Mouse (Mus musculus) liver, embryonic 11.5 days (tissue): Measurements from ENCODE around the gene Ciita. TPM values are rescaled to one million over a fixed set of nuclear protein-coding genes. Genes with fewer than 3 reads are reported as not detected.

Experiments
- ATAC-seq: fragments of 200-750 bp; cut with Nextera tagmentation; replicated peaks from 2 replicates; pipeline ENCODE4 v1.8.0; 2017; ENCODE audit warnings: moderate number of reproducible peaks, mild to moderate bottlenecking, moderate TSS enrichment, moderate library complexity; ENCODE audit not compliant: low FRiP score
- DNase-seq: peaks from one replicate; pipeline ENCODE4 v3.0.0-alpha.2; 2017; ENCODE audit warnings: low spot score
- H3K27ac ChIP-seq: fragments of 300-500 bp; sonication (generic); 2 replicates; pipeline ENCODE4 v1.5.1; 2014; ENCODE audit warnings: mild to moderate bottlenecking, low read depth, low read length, control low read depth
- H3K27me3 ChIP-seq: fragments of 300-500 bp; sonication (generic); replicated peaks from 2 replicates; pipeline ENCODE4 v1.6.1; 2014; ENCODE audit warnings: low read length, mixed read lengths; ENCODE audit not compliant: control insufficient read depth, insufficient read depth
- H3K36me3 ChIP-seq: fragments of 300-500 bp; sonication (generic); 2 replicates; pipeline ENCODE4 v1.6.1; 2014; ENCODE audit warnings: mild to moderate bottlenecking, low read length, moderate library complexity, mixed read lengths; ENCODE audit not compliant: control insufficient read depth, insufficient read depth
- H3K4me1 ChIP-seq: fragments of 300-500 bp; sonication (generic); replicated peaks from 2 replicates; pipeline ENCODE4 v1.6.1; 2014; ENCODE audit warnings: low read length, mixed read lengths; ENCODE audit not compliant: control insufficient read depth, insufficient read depth
- H3K4me2 ChIP-seq: fragments of 300-500 bp; sonication (generic); 2 replicates; pipeline ENCODE4 v1.6.1; 2014; ENCODE audit warnings: mild to moderate bottlenecking, control low read depth, moderate library complexity
- H3K4me3 ChIP-seq: fragments of 300-500 bp; sonication (generic); 2 replicates; pipeline ENCODE4 v1.5.1; 2014; ENCODE audit warnings: low read depth, low read length, control low read depth
- H3K9ac ChIP-seq: fragments of 300-500 bp; sonication (generic); 2 replicates; pipeline ENCODE4 v1.6.1; 2014; ENCODE audit warnings: low read depth, low read length, control low read depth
- H3K9me3 ChIP-seq: fragments of 300-500 bp; sonication (generic); 2 replicates; pipeline ENCODE4 v1.6.1; 2016; ENCODE audit warnings: low read length, inconsistent platforms, mixed read lengths; ENCODE audit not compliant: control insufficient read depth
- WGBS: fragments of 180-500 bp; shearing (Covaris S2); extraction: QIAGEN DNeasy Blood & Tissue Kit; methylation state at CpG from one replicate; pipeline ENCODE4 v1.1.7; 2014; 5-methylcytosine and 5-hydroxymethylcytosine counted together
- polyA plus RNA-seq: library from polyadenylated mRNA; unstranded; fragments of >200 nt; fragmentation: Nextera tagmentation; extraction: Ambion mirVana; gene quantifications from 2 replicates; pipeline ENCODE4 v1.2.1, GENCODE M21; 2014

The Ciita gene
- polyA plus RNA-seq, 1 experiment from 2014 or later: 0.14 TPM

GRCm38 (mm10) chr16:10542698-10543365 lies 63.0 kb downstream of the Ciita start, which contains the start of gene Dexi:
Dexi (minus strand) TSS chr16:10543054.
- peak; percentile 94 for ATAC-seq
- under 1% methylated on average over 55 of the region's 61 CpGs for WGBS

DNA sequence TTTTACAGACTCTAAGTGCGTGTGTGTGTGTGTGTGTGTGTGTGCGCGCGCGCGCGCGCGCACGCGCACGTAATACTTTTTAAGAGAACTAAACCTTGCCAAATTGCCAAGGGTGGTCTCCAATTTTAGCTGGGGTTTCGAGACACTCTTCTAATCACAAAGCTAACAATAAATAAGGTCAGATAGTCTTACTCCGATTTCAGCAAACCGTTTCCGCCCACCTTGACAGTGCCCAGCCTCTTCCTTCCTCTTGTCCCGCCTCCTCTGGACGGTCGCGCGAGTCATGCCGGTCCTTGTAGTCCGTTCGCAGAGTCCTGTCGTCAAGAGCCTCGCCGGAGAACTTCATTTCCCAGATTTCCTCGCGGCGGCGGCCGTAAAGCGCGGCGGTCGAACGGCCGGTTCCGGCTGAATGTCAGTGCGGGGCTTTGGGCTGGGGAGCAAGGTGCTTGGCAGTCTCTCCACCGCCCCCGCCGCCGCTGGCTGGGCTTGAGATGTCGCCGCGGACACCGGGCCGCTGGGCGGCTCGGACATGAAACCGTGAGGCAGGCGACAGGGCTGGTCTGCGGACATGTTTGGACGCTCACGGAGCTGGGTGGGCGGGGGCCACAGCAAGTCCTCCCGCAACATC lies 65.2 kb downstream of the Ciita start, which contains the start of gene Clec16a:
TSS of gene Clec16a (plus strand) at position 345 of the 628 bp plus-strand sequence.
- Histone ChIP-seq H3K4me1 (peaks cover 24% of the 10 kb centered on the region), H3K9me3 (no peaks in the 10 kb centered on the region), H3K4me2 (peak within 1 kb of the TSS; percentile 87), H3K27me3 (no peaks in the 10 kb centered on the region), H3K4me3 (peak within 1 kb of the TSS; percentile 98), H3K36me3 (no peaks in the 10 kb centered on the region), H3K9ac (peak within 1 kb of the TSS; percentile 82), H3K27ac (no peak within 1 kb of the TSS)
- peak; percentile 85 for ATAC-seq
- DNase-seq: peak; percentile 90
- under 1% methylated on average over 58 of the region's 58 CpGs for WGBS

More at GRCm38 (mm10) chr16:10542698-10543365, 63.0 kb downstream of the Ciita start, which contains the start of gene Dexi:
- H3K36me3 ChIP-seq: no peaks in the 10 kb centered on the region
- DNase-seq: peak; percentile 84
- H3K4me3 ChIP-seq: peak within 1 kb of the TSS; percentile 75
- no peaks in the 10 kb centered on the region for H3K9me3 ChIP-seq
- H3K27me3 ChIP-seq: no peaks in the 10 kb centered on the region
- H3K27ac ChIP-seq: peak within 1 kb of the TSS; percentile 40; the same call in 1 of the 2 replicates
- peak within 1 kb of the TSS; percentile 97 for H3K4me2 ChIP-seq
- H3K9ac ChIP-seq: peak within 1 kb of the TSS; percentile 74
- H3K4me1 ChIP-seq: peaks cover 24% of the 10 kb centered on the region

DNA sequence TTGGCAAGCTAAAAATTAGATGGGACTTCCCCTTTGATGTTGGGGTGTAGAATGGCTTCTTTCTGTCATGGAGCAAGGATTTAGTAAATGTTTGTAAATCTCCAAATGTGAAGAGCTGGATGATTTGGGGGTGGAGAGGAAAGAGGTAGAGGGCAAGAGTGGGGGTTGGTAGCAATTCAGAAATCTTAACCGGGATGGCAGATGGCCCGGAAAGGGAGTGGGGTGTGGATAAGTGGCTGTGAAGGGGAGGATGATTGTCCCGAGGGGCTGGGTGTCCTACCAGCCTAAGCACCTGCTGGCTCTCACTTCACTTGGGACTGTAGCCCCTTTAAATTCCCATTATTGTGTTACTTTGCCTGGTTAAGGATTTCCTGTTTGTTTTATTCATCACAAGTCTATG lies 67.0 kb downstream of the Ciita start:
- 73% methylated on average over 3 of the region's 3 CpGs for WGBS
- peak overlapping the region; percentile 20 for H3K4me2 ChIP-seq
- 0 out of 2 replicates have a peak overlapping the region, but pooled peaks have one; percentile 38 for H3K9ac ChIP-seq
- H3K9me3 ChIP-seq: no peaks in the 10 kb centered on the region
- H3K27me3 ChIP-seq: no peaks in the 10 kb centered on the region
- H3K36me3 ChIP-seq: no peaks in the 10 kb centered on the region
- no peak for ATAC-seq
- H3K4me1 ChIP-seq: peaks cover 14% of the 10 kb centered on the region
- H3K4me3 ChIP-seq: no peak overlapping the region
- DNase-seq: no peak
- no peak overlapping the region for H3K27ac ChIP-seq

GRCm38 (mm10) chr16:10548938-10549337 lies 69.1 kb downstream of the Ciita start:
- H3K4me1 ChIP-seq: peaks cover 11% of the 10 kb centered on the region
- WGBS: 61% methylated on average over 3 of the region's 3 CpGs
- H3K36me3 ChIP-seq: no peaks in the 10 kb centered on the region
- no peak overlapping the region for H3K27ac ChIP-seq
- no peak overlapping the region for H3K9ac ChIP-seq
- H3K27me3 ChIP-seq: no peaks in the 10 kb centered on the region
- no peak overlapping the region for H3K4me3 ChIP-seq
- no peaks in the 10 kb centered on the region for H3K9me3 ChIP-seq
- ATAC-seq (no peak), DNase-seq (no peak)
- H3K4me2 ChIP-seq: no peak overlapping the region

DNA sequence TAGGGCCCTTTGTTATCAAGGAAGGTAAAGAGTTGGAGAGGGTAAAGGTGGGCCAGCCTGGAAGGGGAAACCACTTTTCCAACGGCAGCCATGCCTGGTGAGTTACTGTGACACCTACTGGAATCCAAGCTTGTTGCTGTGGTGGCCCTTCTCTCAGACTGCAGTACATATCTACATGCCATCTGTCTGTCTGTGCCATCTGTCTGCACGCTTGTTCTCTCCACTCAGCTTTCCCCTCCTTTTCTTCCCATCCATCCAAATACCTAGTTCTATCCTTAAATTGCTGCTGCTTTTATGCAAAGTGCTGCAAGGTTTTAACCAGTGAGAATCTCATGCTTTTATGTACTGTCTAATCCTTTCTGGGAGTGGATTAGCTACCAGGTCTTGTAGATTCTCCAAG lies 69.7 kb downstream of the Ciita start:
- Histone ChIP-seq H3K27ac (no peak overlapping the region), H3K4me3 (no peak overlapping the region), H3K4me1 (peaks cover 11% of the 10 kb centered on the region), H3K9me3 (no peaks in the 10 kb centered on the region), H3K9ac (no peak overlapping the region), H3K27me3 (no peaks in the 10 kb centered on the region), H3K36me3 (no peaks in the 10 kb centered on the region), H3K4me2 (no peak overlapping the region)
- WGBS: 83% methylated on average over 2 of the region's 2 CpGs
- ATAC-seq (no peak), DNase-seq (no peak)

- 75% methylated on average over 4 of the region's 4 CpGs for WGBS
- no peak overlapping the region for H3K9ac ChIP-seq
- H3K4me3 ChIP-seq: no peak overlapping the region
- no peaks in the 10 kb centered on the region for H3K27me3 ChIP-seq
- no peak overlapping the region for H3K4me2 ChIP-seq
- no peaks in the 10 kb centered on the region for H3K36me3 ChIP-seq
- H3K9me3 ChIP-seq: no peaks in the 10 kb centered on the region
- H3K4me1 ChIP-seq: peaks cover 1% of the 10 kb centered on the region; the same call in 1 of the 2 replicates
- no peak overlapping the region for H3K27ac ChIP-seq
- no peak for DNase-seq
- no peak for ATAC-seq
These were observed 71.7 kb downstream of the Ciita start for GRCm38 (mm10) chr16:10551592-10551991.

DNA sequence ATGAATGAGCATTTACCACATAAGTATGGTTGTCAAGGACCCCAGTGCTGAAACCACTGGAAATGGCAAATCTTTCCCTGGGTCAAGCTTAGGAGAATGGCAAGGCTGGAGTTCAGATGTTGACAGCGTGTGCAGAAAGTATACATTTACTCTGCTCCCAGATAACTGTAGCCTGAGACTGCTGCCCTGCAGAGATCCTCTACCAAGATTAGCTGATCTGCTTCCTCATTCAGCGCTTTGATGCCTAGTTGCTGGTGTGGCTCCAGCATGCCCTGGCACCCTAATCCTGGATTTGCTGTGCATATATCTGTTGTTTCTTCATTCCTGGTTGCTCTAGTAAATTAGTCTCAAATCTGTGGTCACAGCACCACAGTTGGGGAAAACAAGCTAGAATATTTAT lies 74.0 kb downstream of the Ciita start:
- H3K4me2 ChIP-seq: no peak overlapping the region
- DNase-seq (no peak), ATAC-seq (no peak)
- 54% methylated on average over 2 of the region's 2 CpGs for WGBS
- H3K27me3 ChIP-seq: no peaks in the 10 kb centered on the region
- H3K4me3 ChIP-seq: no peak overlapping the region
- no peaks in the 10 kb centered on the region for H3K4me1 ChIP-seq
- H3K9me3 ChIP-seq: no peaks in the 10 kb centered on the region
- no peak overlapping the region for H3K9ac ChIP-seq
- no peaks in the 10 kb centered on the region for H3K36me3 ChIP-seq
- no peak overlapping the region for H3K27ac ChIP-seq

DNA sequence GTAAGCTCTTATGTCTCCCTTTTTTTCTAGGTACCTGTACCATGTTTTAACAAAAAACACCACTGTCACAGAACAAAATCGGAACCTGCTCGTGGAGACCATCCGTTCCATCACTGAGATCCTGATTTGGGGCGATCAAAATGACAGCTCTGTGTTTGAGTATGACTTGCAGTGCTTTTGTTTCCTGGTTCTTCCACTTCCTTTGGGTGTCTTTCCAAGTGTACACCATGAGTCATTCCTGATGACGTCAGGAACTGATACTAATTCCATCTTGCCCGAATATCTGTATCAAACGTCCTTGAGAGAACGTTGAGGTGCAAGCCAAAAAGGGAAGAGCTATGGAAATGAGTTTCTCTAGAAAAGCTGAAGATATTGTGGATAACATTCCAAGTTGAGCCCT lies 80.1 kb downstream of the Ciita start:
- Histone ChIP-seq H3K9ac (no peak overlapping the region), H3K4me1 (no peaks in the 10 kb centered on the region), H3K27ac (no peak overlapping the region), H3K4me3 (no peak overlapping the region), H3K9me3 (no peaks in the 10 kb centered on the region), H3K4me2 (no peak overlapping the region), H3K36me3 (peaks cover 2% of the 10 kb centered on the region), H3K27me3 (no peaks in the 10 kb centered on the region)
- WGBS: 88% methylated on average over 8 of the region's 8 CpGs
- no peak for DNase-seq
- ATAC-seq: no peak
